Mouse (Mus musculus): ENCODE measurements around the gene Armc8. TPM values are rescaled to one million over a fixed set of nuclear protein-coding genes. Genes with fewer than 3 reads are reported as not detected.

The Armc8 gene
- polyA plus RNA-seq, 1 experiment, result 10.4 TPM

- no peaks in the 10 kb centered on the region for H3K27me3 ChIP-seq (ENCODE audit: control insufficient read depth, insufficient read depth, insufficient read length)
- H3K4me2 ChIP-seq (ENCODE audit: low read depth), result no peak overlapping the region
- H3K36me3 ChIP-seq (ENCODE audit: control insufficient read depth, insufficient read depth), result no peaks in the 10 kb centered on the region
- H3K79me2 ChIP-seq (ENCODE audit: control insufficient read depth, insufficient read depth), result peaks cover 3% of the 10 kb centered on the region
- H3ac ChIP-seq (ENCODE audit: control insufficient read depth, insufficient read length), result no peak overlapping the region
- H3K4me3 ChIP-seq, result no peak overlapping the region
- no peak for TF ChIP-seq MYOG (IDR thresholded peaks at IDR 0.05; ENCODE audit: control insufficient read depth in 1 of 3, insufficient read depth in 1 of 3, insufficient read length in 2 of 3, low read depth in 2 of 3)
- TF ChIP-seq POLR2A (IDR thresholded peaks at IDR 0.05; ENCODE audit: insufficient read length, low read depth), result no peak
- TF ChIP-seq TCF12 (IDR thresholded peaks at IDR 0.05; ENCODE audit: insufficient read depth, poor library complexity, severe bottlenecking), result no peak
- TF ChIP-seq MAX (IDR thresholded peaks at IDR 0.05; ENCODE audit: low read depth), result no peak
Observed at GRCm38 (mm10) chr9:99546259-99546658, 22.4 kb downstream of the Armc8 start.

GRCm38 (mm10) chr9:99531865-99532264, 36.8 kb downstream of the Armc8 start:
- no peak overlapping the region for H3ac ChIP-seq (ENCODE audit: control insufficient read depth, insufficient read length)
- H3K79me2 ChIP-seq (ENCODE audit: control insufficient read depth, insufficient read depth), result no peaks in the 10 kb centered on the region
- no peak overlapping the region for H3K4me3 ChIP-seq
- peaks cover 58% of the 10 kb centered on the region for H3K36me3 ChIP-seq (ENCODE audit: control insufficient read depth, insufficient read depth)
- no peak overlapping the region for H3K4me2 ChIP-seq (ENCODE audit: low read depth)
- no peak for TF ChIP-seq TCF12 (IDR thresholded peaks at IDR 0.05; ENCODE audit: insufficient read depth, poor library complexity, severe bottlenecking)
- no peak for TF ChIP-seq POLR2AphosphoS2 (IDR thresholded peaks at IDR 0.05; ENCODE audit: insufficient read length, low read depth)
- no peak for TF ChIP-seq POLR2A (IDR thresholded peaks at IDR 0.05; ENCODE audit: insufficient read length, low read depth)
- no peak for TF ChIP-seq TCF3 (IDR thresholded peaks at IDR 0.05; ENCODE audit: insufficient read length, low read depth)
- no peak for TF ChIP-seq E2F4 (IDR thresholded peaks at IDR 0.05; ENCODE audit: insufficient read depth)
- no peak for TF ChIP-seq USF1 (IDR thresholded peaks at IDR 0.05; ENCODE audit: low read depth)
- no peak for TF ChIP-seq SRF (IDR thresholded peaks at IDR 0.05; ENCODE audit: control insufficient read depth, insufficient read length, low read depth)
- no peak for TF ChIP-seq CEBPB (IDR thresholded peaks at IDR 0.05; ENCODE audit: insufficient read depth, poor library complexity, severe bottlenecking)
- TF ChIP-seq MAX (IDR thresholded peaks at IDR 0.05; ENCODE audit: low read depth), result no peak
- TF ChIP-seq MYOG (IDR thresholded peaks at IDR 0.05; ENCODE audit: control insufficient read depth in 1 of 3, insufficient read depth in 1 of 3, insufficient read length in 2 of 3, low read depth in 2 of 3), result no peak
- TF ChIP-seq REST (IDR thresholded peaks at IDR 0.05; ENCODE audit: insufficient read depth, insufficient read length), result no peak
- no peak for TF ChIP-seq MYOD1 (IDR thresholded peaks at IDR 0.05; ENCODE audit: control insufficient read depth in 1 of 3, insufficient read length in 2 of 3, low read depth in 2 of 3)
- no peaks in the 10 kb centered on the region for H3K27me3 ChIP-seq (ENCODE audit: control insufficient read depth, insufficient read depth, insufficient read length)

- no peak for TF ChIP-seq SRF (IDR thresholded peaks at IDR 0.05; ENCODE audit: control insufficient read depth, insufficient read length, low read depth)
- no peak for TF ChIP-seq MYOD1 (IDR thresholded peaks at IDR 0.05; ENCODE audit: control insufficient read depth in 1 of 3, insufficient read length in 2 of 3, low read depth in 2 of 3)
- no peak for TF ChIP-seq POLR2A (IDR thresholded peaks at IDR 0.05; ENCODE audit: insufficient read length, low read depth)
- no peak overlapping the region for H3ac ChIP-seq (ENCODE audit: control insufficient read depth, insufficient read length)
- no peak overlapping the region for H3K4me2 ChIP-seq (ENCODE audit: low read depth)
- peaks cover 22% of the 10 kb centered on the region for H3K36me3 ChIP-seq (ENCODE audit: control insufficient read depth, insufficient read depth)
- no peaks in the 10 kb centered on the region for H3K79me2 ChIP-seq (ENCODE audit: control insufficient read depth, insufficient read depth)
- no peaks in the 10 kb centered on the region for H3K27me3 ChIP-seq (ENCODE audit: control insufficient read depth, insufficient read depth, insufficient read length)
- H3K4me3 ChIP-seq, result no peak overlapping the region
Observed at GRCm38 (mm10) chr9:99505875-99506274, 62.8 kb downstream of the Armc8 start.

- Histone ChIP-seq H3K4me2 (ENCODE audit: low read depth) (no peak overlapping the region), H3K4me3 (no peak overlapping the region), H3K79me2 (ENCODE audit: control insufficient read depth, insufficient read depth) (no peaks in the 10 kb centered on the region), H3K36me3 (ENCODE audit: control insufficient read depth, insufficient read depth) (peaks cover 17% of the 10 kb centered on the region), H3ac (ENCODE audit: control insufficient read depth, insufficient read length) (no peak overlapping the region), H3K27me3 (ENCODE audit: control insufficient read depth, insufficient read depth, insufficient read length) (no peaks in the 10 kb centered on the region)
- TF ChIP-seq CEBPB (IDR thresholded peaks at IDR 0.05; ENCODE audit: insufficient read depth, poor library complexity, severe bottlenecking) (no peak), MYOD1 (IDR thresholded peaks at IDR 0.05; ENCODE audit: control insufficient read depth in 1 of 3, insufficient read length in 2 of 3, low read depth in 2 of 3) (no peak), TCF3 (IDR thresholded peaks at IDR 0.05; ENCODE audit: insufficient read length, low read depth) (no peak), TCF12 (IDR thresholded peaks at IDR 0.05; ENCODE audit: insufficient read depth, poor library complexity, severe bottlenecking) (no peak), MAX (IDR thresholded peaks at IDR 0.05; ENCODE audit: low read depth) (no peak), POLR2AphosphoS2 (IDR thresholded peaks at IDR 0.05; ENCODE audit: insufficient read length, low read depth) (no peak), POLR2A (IDR thresholded peaks at IDR 0.05; ENCODE audit: insufficient read length, low read depth) (no peak), E2F4 (IDR thresholded peaks at IDR 0.05; ENCODE audit: insufficient read depth) (no peak), USF1 (IDR thresholded peaks at IDR 0.05; ENCODE audit: low read depth) (no peak), REST (IDR thresholded peaks at IDR 0.05; ENCODE audit: insufficient read depth, insufficient read length) (no peak), SRF (IDR thresholded peaks at IDR 0.05; ENCODE audit: control insufficient read depth, insufficient read length, low read depth) (no peak), MYOG (IDR thresholded peaks at IDR 0.05; ENCODE audit: control insufficient read depth in 1 of 3, insufficient read depth in 1 of 3, insufficient read length in 2 of 3, low read depth in 2 of 3) (no peak)
Observed at GRCm38 (mm10) chr9:99499336-99499735, 69.4 kb downstream of the Armc8 start.

GRCm38 (mm10) chr9:99492634-99493200, 76.0 kb downstream of the Armc8 start:
- no peak for TF ChIP-seq MAX (IDR thresholded peaks at IDR 0.05; ENCODE audit: low read depth)
- no peak for TF ChIP-seq POLR2AphosphoS2 (IDR thresholded peaks at IDR 0.05; ENCODE audit: insufficient read length, low read depth)
- no peak for TF ChIP-seq POLR2A (IDR thresholded peaks at IDR 0.05; ENCODE audit: insufficient read length, low read depth)
- no peak for TF ChIP-seq TCF3 (IDR thresholded peaks at IDR 0.05; ENCODE audit: insufficient read length, low read depth)
- no peak for TF ChIP-seq CEBPB (IDR thresholded peaks at IDR 0.05; ENCODE audit: insufficient read depth, poor library complexity, severe bottlenecking)
- no peak for TF ChIP-seq SRF (IDR thresholded peaks at IDR 0.05; ENCODE audit: control insufficient read depth, insufficient read length, low read depth)
- H3K4me2 ChIP-seq (ENCODE audit: low read depth), result no peak overlapping the region
- no peak overlapping the region for H3ac ChIP-seq (ENCODE audit: control insufficient read depth, insufficient read length)
- no peaks in the 10 kb centered on the region for H3K27me3 ChIP-seq (ENCODE audit: control insufficient read depth, insufficient read depth, insufficient read length)
- peaks cover 26% of the 10 kb centered on the region for H3K36me3 ChIP-seq (ENCODE audit: control insufficient read depth, insufficient read depth)
- no peak overlapping the region for H3K4me3 ChIP-seq
- no peaks in the 10 kb centered on the region for H3K79me2 ChIP-seq (ENCODE audit: control insufficient read depth, insufficient read depth)
